Mouse (Mus musculus): Measurements from ENCODE around the gene Olfr521. TPM values are rescaled to one million over a fixed set of nuclear protein-coding genes. Genes with fewer than 3 reads are reported as not detected.

Olfr521 gene
- total and polyA plus RNA-seq, 3 experiments, result not detected

GRCm38 (mm10) chr7:99787935-99788334, 24.6 kb downstream of the Olfr521 start:
- in situ Hi-C loops (cut with MboI; ENCODE audit: low pct_ligation_motif_present, low pct_unique_long_range_greater_than_20kb, low sequenced_read_pairs), result no loop called here
- dilution Hi-C loops (cut with MboI; ENCODE audit: extremely low pct_ligation_motif_present, extremely low pct_unique_long_range_greater_than_20kb, low sequenced_read_pairs), result no loop called here
- no peak overlapping the region for H3K4me3 ChIP-seq (replicated peaks in 1 of 3; ENCODE audit: low read depth in 2 of 3, low read length in 2 of 3, poor library complexity in 1 of 3)

GRCm38 (mm10) chr7:99788563-99788962, 25.3 kb downstream of the Olfr521 start:
- no peak for DNase-seq (ENCODE audit: extremely low read depth)
- Histone ChIP-seq H3K36me3 (replicated peaks in 1 of 2; ENCODE audit: control insufficient read depth in 1 of 2, insufficient read depth in 1 of 2, low read length in 1 of 2) (no peaks in the 10 kb centered on the region), H3K79me2 (replicated peaks; ENCODE audit: control insufficient read depth, extremely low read depth, insufficient read depth, poor library complexity, severe bottlenecking) (no peaks in the 10 kb centered on the region), H3K4me1 (ENCODE audit: control insufficient read depth in 1 of 2, insufficient read depth in 2 of 2) (peaks cover 6 to 21% of the 10 kb centered on the region in 2 experiments; a peak in 2 of 4 replicates), H3K4me3 (replicated peaks in 1 of 3; ENCODE audit: low read depth in 2 of 3, low read length in 2 of 3, poor library complexity in 1 of 3) (no peak overlapping the region), H3K9ac (ENCODE audit: insufficient read depth, low read depth) (no peak overlapping the region), H3K27me3 (replicated peaks) (no peaks in the 10 kb centered on the region), H3K27ac (ENCODE audit: insufficient read depth, low read depth) (no peak overlapping the region), H3K9me3 (replicated peaks; ENCODE audit: low read length) (peaks cover 16% of the 10 kb centered on the region), H3K4me2 (ENCODE audit: insufficient read depth, low read depth, poor library complexity, severe bottlenecking) (no peak overlapping the region)
- dilution Hi-C loops (cut with MboI; ENCODE audit: extremely low pct_ligation_motif_present, extremely low pct_unique_long_range_greater_than_20kb, low sequenced_read_pairs) (no loop called here), in situ Hi-C loops (cut with MboI; ENCODE audit: low pct_ligation_motif_present, low pct_unique_long_range_greater_than_20kb, low sequenced_read_pairs) (no loop called here)
- no peak for TF ChIP-seq USF1 (IDR thresholded peaks at IDR 0.05; ENCODE audit: low read depth, low read length)
- TF ChIP-seq SMC3 (IDR thresholded peaks at IDR 0.05; ENCODE audit: low read depth, low read length), result no peak
- no peak for TF ChIP-seq POLR2A (IDR thresholded peaks at IDR 0.05; ENCODE audit: low read depth, low read length)
- no peak for TF ChIP-seq EP300 (IDR thresholded peaks at IDR 0.05; ENCODE audit: low read length)
- TF ChIP-seq CHD2 (IDR thresholded peaks at IDR 0.05; ENCODE audit: low read length), result no peak
- TF ChIP-seq UBTF (IDR thresholded peaks at IDR 0.05; ENCODE audit: low read depth, low read length), result no peak
- no peak for TF ChIP-seq CHD1 (IDR thresholded peaks at IDR 0.05; ENCODE audit: low read depth, low read length)
- no peak for TF ChIP-seq ZMIZ1 (IDR thresholded peaks at IDR 0.05; ENCODE audit: low read depth, low read length)
- TF ChIP-seq GABPA (IDR thresholded peaks at IDR 0.05; ENCODE audit: insufficient replicate concordance, low read depth, low read length), result no peak
- no peak for TF ChIP-seq MAFK (IDR thresholded peaks at IDR 0.05; ENCODE audit: insufficient replicate concordance, low read length)
- no peak for TF ChIP-seq JUN (IDR thresholded peaks at IDR 0.05; ENCODE audit: insufficient read depth, low read depth, low read length)
- no peak for TF ChIP-seq CTCF (conservative IDR thresholded peaks at IDR 0.05 in 1 of 2, IDR thresholded peaks at IDR 0.05 in 1 of 2; ENCODE audit: low read depth in 2 of 2, low read length in 2 of 2)
- TF ChIP-seq HCFC1 (IDR thresholded peaks at IDR 0.05; ENCODE audit: low read depth, low read length), result no peak
- TF ChIP-seq E2F4 (IDR thresholded peaks at IDR 0.05; ENCODE audit: insufficient replicate concordance, low read depth, low read length), result no peak
- no peak for TF ChIP-seq NRF1 (IDR thresholded peaks at IDR 0.05; ENCODE audit: low read depth, low read length)
- TF ChIP-seq IRF4 (IDR thresholded peaks at IDR 0.05; ENCODE audit: low read depth, low read length), result no peak

More at GRCm38 (mm10) chr7:99787935-99788334, 24.6 kb downstream of the Olfr521 start:
- H3K36me3 ChIP-seq (replicated peaks in 1 of 2; ENCODE audit: control insufficient read depth in 1 of 2, insufficient read depth in 1 of 2, low read length in 1 of 2), result no peaks in the 10 kb centered on the region
- no peak for DNase-seq (ENCODE audit: extremely low read depth)
- H3K27ac ChIP-seq (ENCODE audit: insufficient read depth, low read depth), result no peak overlapping the region
- H3K4me1 ChIP-seq (ENCODE audit: control insufficient read depth in 1 of 2, insufficient read depth in 2 of 2), result peaks cover 6 to 21% of the 10 kb centered on the region in 2 experiments; a peak in 2 of 4 replicates
- peaks cover 10% of the 10 kb centered on the region for H3K9me3 ChIP-seq (replicated peaks; ENCODE audit: low read length)
- TF ChIP-seq JUND (conservative IDR thresholded peaks at IDR 0.05; ENCODE audit: low read depth, low read length), result no peak
- no peaks in the 10 kb centered on the region for H3K27me3 ChIP-seq (replicated peaks)
- no peaks in the 10 kb centered on the region for H3K79me2 ChIP-seq (replicated peaks; ENCODE audit: control insufficient read depth, extremely low read depth, insufficient read depth, poor library complexity, severe bottlenecking)
- H3K4me2 ChIP-seq (ENCODE audit: insufficient read depth, low read depth, poor library complexity, severe bottlenecking), result no peak overlapping the region
- no peak overlapping the region for H3K9ac ChIP-seq (ENCODE audit: insufficient read depth, low read depth)

Measured in CH12.LX (cell line).